Mouse (Mus musculus) ovary, adult 10 weeks (tissue): ENCODE data around the gene Olfr1380. TPM values are rescaled to one million over a fixed set of nuclear protein-coding genes. Genes with fewer than 3 reads are reported as not detected.

ENCODE experiments used
- polyA plus RNA-seq: library from polyadenylated mRNA; stranded (reverse); fragments of 350-450 nt; fragmentation: Illumina TruSeq; extraction: RNeasy Lipid Tissue Mini Kit (QIAGEN cat#74804); gene quantifications from one replicate; pipeline ENCODE4 v1.2.3, GENCODE M21; 2014

Olfr1380 gene
- polyA plus RNA-seq = not detected

GRCm38 (mm10) chr11:49556578-49556977, at the start of gene Olfr1380:
Olfr1380 (plus strand) TSS chr11:49556878.

GRCm38 (mm10) chr11:49519348-49519747, 37.3 kb upstream of the Olfr1380 start, which contains the start of gene Olfr1383:
Olfr1383 (plus strand) TSS chr11:49519648.

GRCm38 (mm10) chr11:49527947-49528346, 28.7 kb upstream of the Olfr1380 start, which contains the start of gene Olfr1382:
Olfr1382 (plus strand) TSS chr11:49528247.

GRCm38 (mm10) chr11:49543149-49543548, 13.5 kb upstream of the Olfr1380 start, which contains the start of gene Olfr1381:
Olfr1381 (plus strand) TSS chr11:49543449.

GRCm38 (mm10) chr11:49608938-49609867, 52.5 kb downstream of the Olfr1380 start, which contains the start of gene Flt4:
Flt4 (plus strand) TSS chr11:49609263.

Other genes starting within 250 kb of the Olfr1380 start
- not detected for gene Olfr1391, start 234.1 kb upstream of the Olfr1380 start, polyA plus RNA-seq
- gene Olfr1390, start 221.7 kb upstream of the Olfr1380 start, polyA plus RNA-seq = not detected
- not detected for gene Olfr1389, start 133.8 kb upstream of the Olfr1380 start, polyA plus RNA-seq
- gene Olfr1388, start 120.3 kb upstream of the Olfr1380 start, polyA plus RNA-seq = not detected
- gene Olfr1387, start 101.5 kb upstream of the Olfr1380 start, polyA plus RNA-seq = not detected
- not detected for gene Olfr1386, start 91.8 kb upstream of the Olfr1380 start, polyA plus RNA-seq
- not detected for gene Olfr1385, start 67.8 kb upstream of the Olfr1380 start, polyA plus RNA-seq
- gene Olfr1384, start 50.2 kb upstream of the Olfr1380 start, polyA plus RNA-seq = not detected
- not detected for gene Olfr1383, start 37.2 kb upstream of the Olfr1380 start, polyA plus RNA-seq
- not detected for gene Olfr1382, start 28.6 kb upstream of the Olfr1380 start, polyA plus RNA-seq
- not detected for gene Olfr1381, start 13.4 kb upstream of the Olfr1380 start, polyA plus RNA-seq
- gene Flt4, start 52.4 kb downstream of the Olfr1380 start, polyA plus RNA-seq = 3.0 TPM
- not detected for gene Scgb3a1, start 106.7 kb downstream of the Olfr1380 start, polyA plus RNA-seq
- 648 TPM for gene Cnot6, start 155.8 kb downstream of the Olfr1380 start, polyA plus RNA-seq
- 13.9 TPM for gene Gfpt2, start 237.3 kb downstream of the Olfr1380 start, polyA plus RNA-seq